Mouse (Mus musculus): ENCODE results near the gene Clk3.

DNA sequence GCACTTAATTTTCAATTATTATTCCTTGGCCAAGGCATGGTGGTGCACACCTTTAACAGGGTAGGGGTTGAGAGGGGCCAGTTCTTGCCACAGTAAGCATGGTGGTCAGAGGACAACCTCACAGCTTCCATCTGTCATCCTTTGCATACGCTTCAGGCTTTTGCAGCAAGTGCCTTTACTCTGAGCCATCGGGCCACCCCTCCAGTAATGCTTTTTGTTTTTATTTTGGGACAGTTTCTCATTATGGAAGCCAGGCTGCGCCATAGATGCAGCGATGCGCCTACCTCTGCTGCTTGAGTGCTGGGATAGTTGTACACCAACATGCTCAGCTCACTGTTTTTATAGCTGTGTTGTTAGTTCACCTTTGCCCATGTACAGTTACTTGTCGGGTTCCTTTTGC lies 32.1 kb downstream of the Clk3 start:
- TF ChIP-seq CTCF (IDR thresholded peaks at IDR 0.05; ENCODE audit: borderline replicate concordance, insufficient read depth, low read length) (no peak), POLR2A (IDR thresholded peaks at IDR 0.05; ENCODE audit: low read depth, low read length) (no peak)

Data from embryonic fibroblast, embryonic 13.5 days (primary cell).